Mouse (Mus musculus): Measurements from ENCODE around the gene Cct7. TPM values are rescaled to one million over a fixed set of nuclear protein-coding genes. Genes with fewer than 3 reads are reported as not detected.

Cct7 gene
- polyA plus RNA-seq, 1 experiment from 2014 or later = 461 TPM

GRCm38 (mm10) chr6:85465381-85465780, 14.1 kb downstream of the Cct7 start:
- H3K4me1 ChIP-seq (replicated peaks) = no peaks in the 10 kb centered on the region
- no peak overlapping the region for H3K9ac ChIP-seq
- H3K9me3 ChIP-seq = no peaks in the 10 kb centered on the region
- peaks cover 73% of the 10 kb centered on the region for H3K36me3 ChIP-seq
- ATAC-seq = no peak
- H3K27ac ChIP-seq = no peak overlapping the region
- H3K27me3 ChIP-seq (replicated peaks) = no peaks in the 10 kb centered on the region
- no peak overlapping the region for H3K4me2 ChIP-seq (replicated peaks)
- H3K4me3 ChIP-seq (replicated peaks) = no peak overlapping the region

DNA sequence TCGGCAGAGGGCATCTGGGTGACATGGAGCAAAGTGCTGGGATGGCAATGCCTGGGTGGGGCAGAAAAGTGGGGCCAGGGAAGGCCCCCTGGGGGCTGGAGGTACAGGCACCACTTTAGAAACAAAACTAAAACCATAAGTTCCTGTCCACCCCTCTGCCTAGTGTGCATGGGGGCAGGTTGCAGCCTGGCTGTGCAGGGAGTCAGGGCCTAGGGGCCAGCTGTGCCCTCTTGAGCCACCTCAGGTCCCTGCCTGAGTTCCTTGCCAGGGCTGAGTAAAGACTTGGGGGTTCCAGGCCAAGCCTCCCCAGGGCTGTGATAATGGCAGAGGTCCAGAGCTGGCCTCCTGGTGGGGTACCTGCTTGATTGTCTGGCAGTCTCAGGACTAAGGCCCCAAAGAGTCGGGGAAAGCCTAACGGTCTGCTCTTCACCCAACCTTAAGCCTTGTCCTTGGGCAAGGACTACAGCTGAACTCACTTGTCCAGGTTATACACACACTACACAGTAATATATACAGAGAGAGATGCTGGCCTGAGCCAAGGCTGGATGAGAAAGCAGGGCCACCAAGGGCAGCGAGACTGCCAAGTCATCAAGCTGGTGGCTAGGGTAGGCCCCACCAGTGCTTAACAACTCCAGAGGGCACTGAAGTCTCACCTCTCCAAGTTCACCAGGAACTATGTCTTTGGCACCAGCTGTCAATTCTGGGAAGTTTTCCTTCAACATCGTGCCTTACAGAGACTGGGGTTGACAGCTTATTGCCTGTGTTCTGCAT, 18.5 kb downstream of the Cct7 start:
- ATAC-seq = no peak
- 70% methylated on average over 5 of the region's 5 CpGs for WGBS
- H3K9me3 ChIP-seq = no peaks in the 10 kb centered on the region

DNA sequence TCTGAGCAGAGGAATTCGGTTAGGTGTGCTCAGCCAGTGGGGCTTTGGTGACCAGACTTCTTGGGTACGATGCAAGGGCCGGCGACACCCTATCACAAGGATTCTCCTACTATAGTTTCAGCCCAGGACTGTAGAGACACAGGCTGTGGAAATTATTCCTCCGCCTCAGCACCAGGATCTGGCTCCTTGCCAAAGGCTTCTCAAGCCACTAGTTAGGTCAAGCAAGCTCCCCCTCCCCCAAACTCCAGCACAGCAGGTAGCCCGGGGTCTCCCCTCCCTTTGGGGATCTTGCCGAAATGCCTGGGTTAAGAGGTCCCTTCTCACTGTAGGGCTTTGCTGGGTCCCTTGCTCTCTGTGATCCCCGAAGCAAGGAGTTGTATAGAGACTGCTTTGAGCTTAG, 20.6 kb downstream of the Cct7 start:
- no peak overlapping the region for H3K4me2 ChIP-seq (replicated peaks)
- 61% methylated on average over 8 of the region's 8 CpGs for WGBS
- no peak overlapping the region for H3K4me3 ChIP-seq (replicated peaks)
- no peaks in the 10 kb centered on the region; the same call in 1 of the 2 replicates for H3K27me3 ChIP-seq (replicated peaks)
- peaks cover 18% of the 10 kb centered on the region for H3K36me3 ChIP-seq
- no peaks in the 10 kb centered on the region for H3K9me3 ChIP-seq
- no peak for ATAC-seq
- H3K27ac ChIP-seq = no peak overlapping the region
- no peaks in the 10 kb centered on the region for H3K4me1 ChIP-seq (replicated peaks)
- no peak overlapping the region for H3K9ac ChIP-seq

More for the DNA sequence above, 18.5 kb downstream of the Cct7 start:
- Histone ChIP-seq H3K36me3 (peaks cover 31% of the 10 kb centered on the region), H3K27ac (no peak overlapping the region), H3K4me2 (replicated peaks) (no peak overlapping the region), H3K9ac (no peak overlapping the region), H3K4me1 (replicated peaks) (no peaks in the 10 kb centered on the region), H3K27me3 (replicated peaks) (no peaks in the 10 kb centered on the region), H3K4me3 (replicated peaks) (no peak overlapping the region)

- WGBS = 54% methylated on average over 5 of the region's 5 CpGs
- Histone ChIP-seq H3K27ac (no peak overlapping the region), H3K9me3 (no peaks in the 10 kb centered on the region), H3K27me3 (replicated peaks) (no peaks in the 10 kb centered on the region; the same call in none of the 2 replicates), H3K36me3 (peaks cover 12% of the 10 kb centered on the region), H3K4me1 (replicated peaks) (no peaks in the 10 kb centered on the region), H3K4me3 (replicated peaks) (no peak overlapping the region), H3K4me2 (replicated peaks) (no peak overlapping the region), H3K9ac (no peak overlapping the region)
- ATAC-seq = no peak
Observed at GRCm38 (mm10) chr6:85472542-85472941, 21.2 kb downstream of the Cct7 start.

DNA sequence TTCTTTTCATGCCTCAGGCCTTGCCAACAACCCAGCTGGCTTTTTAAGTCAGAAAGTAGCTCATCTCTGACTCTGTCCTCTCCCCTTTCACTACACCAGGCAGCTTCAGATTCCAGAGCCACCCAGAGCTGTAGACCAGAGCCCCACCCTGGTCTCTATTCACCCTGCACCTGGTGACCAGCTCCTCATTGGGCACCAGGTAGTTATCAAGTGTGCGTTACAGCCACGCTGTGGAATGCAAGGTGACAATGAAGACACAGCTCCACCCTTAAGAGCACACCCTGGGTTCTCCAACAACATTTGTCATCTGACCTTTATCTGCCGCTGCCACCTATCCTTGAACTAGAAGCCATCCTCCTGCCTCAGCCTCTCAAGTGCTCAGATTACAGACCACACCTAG, 24.3 kb downstream of the Cct7 start:
- Histone ChIP-seq H3K9me3 (no peaks in the 10 kb centered on the region), H3K4me1 (replicated peaks) (no peaks in the 10 kb centered on the region), H3K4me3 (replicated peaks) (no peak overlapping the region), H3K27me3 (replicated peaks) (no peaks in the 10 kb centered on the region; the same call in none of the 2 replicates), H3K27ac (no peak overlapping the region), H3K4me2 (replicated peaks) (no peak overlapping the region), H3K36me3 (no peaks in the 10 kb centered on the region), H3K9ac (no peak overlapping the region)
- WGBS = 66% methylated on average over 3 of the region's 3 CpGs
- no peak for ATAC-seq

- Histone ChIP-seq H3K27me3 (replicated peaks) (peaks cover 5% of the 10 kb centered on the region), H3K27ac (no peak overlapping the region), H3K9me3 (no peaks in the 10 kb centered on the region), H3K4me2 (replicated peaks) (no peak overlapping the region), H3K4me1 (replicated peaks) (no peaks in the 10 kb centered on the region), H3K9ac (no peak overlapping the region), H3K36me3 (no peaks in the 10 kb centered on the region), H3K4me3 (replicated peaks) (no peak overlapping the region)
- no peak for ATAC-seq
- WGBS = 37% methylated on average over 10 of the region's 10 CpGs
Observed at GRCm38 (mm10) chr6:85477366-85477917, 26.1 kb downstream of the Cct7 start.

- Histone ChIP-seq H3K27me3 (replicated peaks) (peaks cover 13% of the 10 kb centered on the region), H3K9me3 (no peaks in the 10 kb centered on the region), H3K4me3 (replicated peaks) (no peak overlapping the region), H3K9ac (no peak overlapping the region), H3K27ac (no peak overlapping the region), H3K4me1 (replicated peaks) (no peaks in the 10 kb centered on the region), H3K4me2 (replicated peaks) (no peak overlapping the region), H3K36me3 (no peaks in the 10 kb centered on the region)
- WGBS = 36% methylated on average over 14 of the region's 14 CpGs
- no peak for ATAC-seq
Observed at GRCm38 (mm10) chr6:85478416-85478815, 27.1 kb downstream of the Cct7 start.

DNA sequence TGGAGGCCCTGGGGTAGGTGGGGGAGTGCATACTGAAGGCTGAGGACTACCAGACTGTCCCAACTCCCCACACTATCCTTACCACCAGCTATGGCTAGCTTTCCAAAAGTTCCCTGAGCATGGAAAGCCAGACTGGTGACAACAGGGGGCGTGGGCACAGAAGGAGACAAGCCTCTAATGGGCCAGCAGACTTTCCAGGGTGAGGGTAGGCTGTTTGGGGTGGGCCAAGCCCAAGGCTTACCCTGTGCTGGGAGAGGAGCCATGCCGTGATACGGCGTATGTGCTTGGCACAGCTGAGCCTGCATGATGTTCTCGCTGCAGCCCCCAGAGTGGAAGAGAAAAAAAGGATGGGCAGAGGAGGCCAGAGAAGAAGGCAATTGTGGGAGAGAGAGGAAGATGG, 28.7 kb downstream of the Cct7 start:
- no peak for ATAC-seq
- no peak overlapping the region for H3K4me3 ChIP-seq (replicated peaks)
- no peaks in the 10 kb centered on the region for H3K36me3 ChIP-seq
- 79% methylated on average over 5 of the region's 5 CpGs for WGBS
- peaks cover 11% of the 10 kb centered on the region for H3K4me1 ChIP-seq (replicated peaks)
- H3K9ac ChIP-seq = no peak overlapping the region
- H3K27me3 ChIP-seq (replicated peaks) = peaks cover 28% of the 10 kb centered on the region
- H3K4me2 ChIP-seq (replicated peaks) = no peak overlapping the region
- H3K9me3 ChIP-seq = no peaks in the 10 kb centered on the region
- H3K27ac ChIP-seq = no peak overlapping the region

DNA sequence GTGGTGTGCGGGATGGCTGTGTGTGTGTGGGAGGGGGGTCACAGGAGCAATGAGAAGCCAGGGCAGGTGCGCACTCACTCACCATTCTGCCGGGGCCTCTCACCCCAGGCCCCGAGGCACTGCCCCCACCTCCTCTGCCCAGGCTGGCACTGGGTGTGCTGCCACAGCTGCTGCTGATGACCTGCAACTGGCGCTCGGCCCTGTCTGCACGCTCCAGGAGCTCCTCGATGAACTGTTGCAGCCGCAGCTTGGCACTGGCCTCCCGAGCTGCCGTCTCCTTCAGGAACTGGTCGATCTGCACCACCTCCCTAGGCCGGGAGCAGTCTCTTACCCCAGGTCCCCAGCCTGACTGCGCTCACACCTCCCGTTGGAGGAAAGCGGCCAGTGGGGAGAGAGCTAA, 29.4 kb downstream of the Cct7 start:
- Histone ChIP-seq H3K9ac (no peak overlapping the region), H3K4me2 (replicated peaks) (no peak overlapping the region), H3K4me3 (replicated peaks) (no peak overlapping the region), H3K36me3 (no peaks in the 10 kb centered on the region), H3K4me1 (replicated peaks) (peaks cover 11% of the 10 kb centered on the region), H3K27me3 (replicated peaks) (peaks cover 33% of the 10 kb centered on the region), H3K9me3 (no peaks in the 10 kb centered on the region), H3K27ac (no peak overlapping the region)
- no peak for ATAC-seq
- WGBS = 64% methylated on average over 16 of the region's 16 CpGs

- H3K27me3 ChIP-seq (replicated peaks) = peaks cover 44% of the 10 kb centered on the region
- H3K4me2 ChIP-seq (replicated peaks) = peak overlapping the region; percentile 65
- WGBS = 4% methylated on average over 92 of the region's 92 CpGs
- H3K4me3 ChIP-seq (replicated peaks) = peak overlapping the region; percentile 37
- ATAC-seq = peak; percentile 71
- peaks cover 11% of the 10 kb centered on the region for H3K4me1 ChIP-seq (replicated peaks)
- H3K9ac ChIP-seq = no peak overlapping the region
- H3K9me3 ChIP-seq = no peaks in the 10 kb centered on the region
- H3K27ac ChIP-seq = no peak overlapping the region
- H3K36me3 ChIP-seq = no peaks in the 10 kb centered on the region
Observed at GRCm38 (mm10) chr6:85483843-85484721, 32.8 kb downstream of the Cct7 start.

DNA sequence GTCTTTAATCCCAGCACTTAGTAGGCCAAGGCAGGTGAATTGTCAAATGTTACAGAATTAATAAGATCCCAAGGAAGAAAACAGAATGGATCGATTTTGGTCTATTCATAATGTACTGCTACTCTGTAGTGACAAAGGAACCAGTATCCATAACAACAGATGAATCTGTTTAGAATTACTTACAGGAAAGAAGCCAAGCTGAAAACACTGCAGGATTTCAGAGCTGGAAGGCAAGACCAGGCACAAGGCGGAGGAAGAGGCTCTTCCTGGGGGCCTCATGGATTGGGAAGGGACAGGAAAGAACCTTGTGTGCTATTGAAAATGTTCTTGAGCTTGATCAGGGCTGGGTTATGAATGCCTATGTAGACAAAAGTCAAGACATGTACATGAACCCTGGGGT, 34.4 kb downstream of the Cct7 start:
- Histone ChIP-seq H3K4me1 (replicated peaks) (peaks cover 11% of the 10 kb centered on the region), H3K36me3 (no peaks in the 10 kb centered on the region), H3K4me3 (replicated peaks) (no peak overlapping the region), H3K9me3 (no peaks in the 10 kb centered on the region), H3K9ac (no peak overlapping the region), H3K27me3 (replicated peaks) (peaks cover 44% of the 10 kb centered on the region), H3K27ac (no peak overlapping the region), H3K4me2 (replicated peaks) (no peak overlapping the region)
- 76% methylated on average over 2 of the region's 2 CpGs for WGBS
- no peak for ATAC-seq

GRCm38 (mm10) chr6:85488510-85488909, 37.2 kb downstream of the Cct7 start:
- peaks cover 31% of the 10 kb centered on the region for H3K27me3 ChIP-seq (replicated peaks)
- no peaks in the 10 kb centered on the region for H3K9me3 ChIP-seq
- H3K4me3 ChIP-seq (replicated peaks) = no peak overlapping the region
- ATAC-seq = no peak
- no peak overlapping the region for H3K4me2 ChIP-seq (replicated peaks)
- no peak overlapping the region for H3K9ac ChIP-seq
- H3K4me1 ChIP-seq (replicated peaks) = peaks cover 11% of the 10 kb centered on the region
- no peaks in the 10 kb centered on the region for H3K36me3 ChIP-seq
- WGBS = 80% methylated on average over 4 of the region's 4 CpGs
- no peak overlapping the region for H3K27ac ChIP-seq
